Mouse (Mus musculus): Measurements from ENCODE around the gene Klhl2. TPM values are rescaled to one million over a fixed set of nuclear protein-coding genes. Genes with fewer than 3 reads are reported as not detected.
A peak's percentile ranks its signal among the peaks of the same experiment; 100 is the strongest.

Klhl2 gene
- polyA plus RNA-seq (2011; ENCODE audit: insufficient read depth, insufficient read length, low read depth, missing spikeins): 25.8 and 25.9 TPM in 2 replicates

DNA sequence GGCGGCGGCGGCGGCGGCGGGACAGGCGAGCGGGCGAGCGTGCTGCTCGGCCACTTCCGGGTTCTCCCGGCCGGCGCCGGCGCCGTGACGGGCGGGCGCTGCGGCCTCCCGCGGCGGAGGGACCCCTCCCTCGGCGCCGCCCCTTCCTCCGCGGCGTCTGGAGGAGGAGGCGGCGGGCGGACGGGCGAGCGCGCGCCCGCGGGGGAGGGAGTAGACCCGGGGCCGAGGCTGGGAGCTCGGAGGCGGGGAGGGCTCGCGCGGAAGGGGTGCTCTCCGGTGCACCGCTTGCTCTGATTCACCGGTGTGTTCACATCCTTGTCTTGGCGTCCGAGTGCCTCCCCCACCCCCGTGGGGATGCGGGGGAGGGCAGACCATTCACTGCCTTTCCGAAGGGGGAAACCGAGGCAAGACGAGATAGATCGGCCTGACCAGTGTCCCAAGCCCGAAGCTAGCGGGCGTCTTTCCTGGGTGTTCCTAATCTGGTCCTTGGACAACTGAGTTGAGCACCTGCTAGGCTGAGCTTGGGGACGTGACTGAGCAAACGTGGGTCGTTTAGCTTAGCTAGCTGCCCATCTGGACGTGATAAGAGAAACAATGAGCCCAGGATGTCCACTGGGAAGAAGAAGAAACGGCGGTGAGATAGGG, at the start of gene Klhl2:
TSS of gene Klhl2 (minus strand) at position 121 of the 645 bp plus-strand sequence.
- H3K27me3 ChIP-seq (ENCODE audit: control insufficient read depth, insufficient read depth, low read length, poor library complexity, severe bottlenecking): 0 out of 2 replicates have a peak, but pooled peaks cover 2% of the 10 kb centered on the region
- H3K4me1 ChIP-seq (ENCODE audit: control insufficient read depth, insufficient read depth, low read length): no peaks in the 10 kb centered on the region
- no peaks in the 10 kb centered on the region for H3K36me3 ChIP-seq (ENCODE audit: control insufficient read depth, insufficient read depth, low read length, poor library complexity, severe bottlenecking)
- peak within 1 kb of the TSS; percentile 98 for H3K4me3 ChIP-seq (ENCODE audit: low read depth, low read length)
- no peak within 1 kb of the TSS for H3K27ac ChIP-seq (ENCODE audit: insufficient read depth, low read length)
- H3K9ac ChIP-seq (ENCODE audit: low read depth, poor library complexity, severe bottlenecking): peak within 1 kb of the TSS; percentile 99
- TF ChIP-seq CTCF (IDR thresholded peaks at IDR 0.05; ENCODE audit: low read depth, low read length) (no peak), EP300 (IDR thresholded peaks at IDR 0.05; ENCODE audit: insufficient read depth, low read depth, low read length) (0 out of 2 replicates have a peak, but pooled peaks have one; percentile 6)
- no peaks in the 10 kb centered on the region for H3K9me3 ChIP-seq (replicated peaks; ENCODE audit: control insufficient read depth, insufficient read depth, low read length, poor library complexity, severe bottlenecking)

DNA sequence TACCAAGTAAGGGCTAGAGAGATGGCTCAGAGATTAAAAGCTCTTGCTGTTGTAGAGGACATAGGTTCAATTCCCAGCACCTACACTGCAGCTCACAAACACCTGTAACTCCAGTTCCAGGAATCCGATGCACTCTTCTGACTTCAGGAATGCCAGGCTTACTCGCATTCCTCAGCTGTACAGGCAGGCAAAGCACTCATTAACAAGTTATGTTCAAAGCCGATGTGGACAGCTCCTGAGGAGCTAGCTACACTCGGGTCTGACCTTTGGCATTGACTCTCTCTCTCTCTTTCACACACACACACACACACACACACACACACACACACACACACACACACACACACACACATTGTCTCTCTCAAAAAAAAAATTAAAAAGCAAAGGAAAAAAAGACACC, 48.9 kb upstream of the Klhl2 start:
- no peaks in the 10 kb centered on the region for H3K36me3 ChIP-seq (ENCODE audit: control insufficient read depth, insufficient read depth, low read length, poor library complexity, severe bottlenecking)
- no peaks in the 10 kb centered on the region for H3K9me3 ChIP-seq (replicated peaks; ENCODE audit: control insufficient read depth, insufficient read depth, low read length, poor library complexity, severe bottlenecking)
- no peaks in the 10 kb centered on the region for H3K27me3 ChIP-seq (ENCODE audit: control insufficient read depth, insufficient read depth, low read length, poor library complexity, severe bottlenecking)
- H3K27ac ChIP-seq (ENCODE audit: insufficient read depth, low read length): no peak overlapping the region
- TF ChIP-seq CTCF (IDR thresholded peaks at IDR 0.05; ENCODE audit: low read depth, low read length) (no peak), EP300 (IDR thresholded peaks at IDR 0.05; ENCODE audit: insufficient read depth, low read depth, low read length) (no peak), POLR2A (IDR thresholded peaks at IDR 0.05; ENCODE audit: insufficient read depth, low read length) (no peak)
- H3K9ac ChIP-seq (ENCODE audit: low read depth, poor library complexity, severe bottlenecking): no peak overlapping the region
- no peak overlapping the region for H3K4me3 ChIP-seq (ENCODE audit: low read depth, low read length)
- H3K4me1 ChIP-seq (ENCODE audit: control insufficient read depth, insufficient read depth, low read length): no peaks in the 10 kb centered on the region

DNA sequence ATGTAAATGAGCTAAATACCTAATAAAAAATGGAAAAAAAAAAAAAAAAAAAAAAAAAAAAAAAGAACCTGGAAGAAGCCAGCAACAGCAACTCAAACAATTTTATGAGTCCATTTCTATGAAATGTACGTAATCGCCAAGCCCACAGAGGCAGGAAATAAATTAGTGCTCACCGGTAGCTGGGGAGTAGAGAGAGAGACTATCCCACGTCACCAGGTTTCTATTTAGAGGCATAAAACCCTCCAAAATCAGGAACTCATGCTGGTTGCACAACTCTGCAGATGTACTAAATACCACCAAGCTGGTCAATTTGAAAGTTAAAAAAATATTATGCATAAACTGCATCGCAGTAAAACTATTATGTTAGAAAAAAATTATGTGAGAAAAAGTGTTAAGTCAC, 46.9 kb upstream of the Klhl2 start:
- Histone ChIP-seq H3K27ac (ENCODE audit: insufficient read depth, low read length) (no peak overlapping the region), H3K9ac (ENCODE audit: low read depth, poor library complexity, severe bottlenecking) (no peak overlapping the region), H3K9me3 (replicated peaks; ENCODE audit: control insufficient read depth, insufficient read depth, low read length, poor library complexity, severe bottlenecking) (no peaks in the 10 kb centered on the region), H3K27me3 (ENCODE audit: control insufficient read depth, insufficient read depth, low read length, poor library complexity, severe bottlenecking) (no peaks in the 10 kb centered on the region), H3K36me3 (ENCODE audit: control insufficient read depth, insufficient read depth, low read length, poor library complexity, severe bottlenecking) (no peaks in the 10 kb centered on the region), H3K4me3 (ENCODE audit: low read depth, low read length) (no peak overlapping the region), H3K4me1 (ENCODE audit: control insufficient read depth, insufficient read depth, low read length) (no peaks in the 10 kb centered on the region)
- TF ChIP-seq EP300 (IDR thresholded peaks at IDR 0.05; ENCODE audit: insufficient read depth, low read depth, low read length) (no peak), CTCF (IDR thresholded peaks at IDR 0.05; ENCODE audit: low read depth, low read length) (no peak), POLR2A (IDR thresholded peaks at IDR 0.05; ENCODE audit: insufficient read depth, low read length) (no peak)

DNA sequence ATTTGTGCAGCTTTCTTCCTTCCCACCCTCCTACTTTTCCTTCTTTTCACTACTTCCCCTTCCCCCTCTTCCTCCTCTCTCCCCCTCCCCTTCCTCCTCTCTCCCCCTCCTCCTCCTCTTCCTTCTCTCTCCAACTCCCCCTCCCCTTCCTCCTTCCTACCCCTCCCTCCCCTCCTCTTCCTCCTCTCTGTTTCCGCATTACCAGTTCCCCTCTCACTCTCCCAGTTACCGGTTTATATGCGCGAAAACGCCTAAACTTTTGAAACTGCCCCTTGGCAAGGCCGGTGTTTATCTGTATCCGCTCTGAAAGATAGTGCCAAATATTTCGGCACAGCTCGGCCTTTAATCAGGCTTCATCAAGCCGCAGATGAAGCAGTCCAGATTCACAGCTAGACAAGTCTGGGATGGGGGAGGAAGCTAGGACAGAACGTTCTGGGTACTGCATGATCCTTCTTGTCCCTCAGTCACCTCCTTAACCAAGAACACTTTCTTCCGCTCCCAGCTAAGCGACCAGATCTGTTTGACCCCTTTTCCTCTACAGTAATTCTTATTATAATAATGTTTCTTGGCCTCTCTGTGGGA, 30.9 kb upstream of the Klhl2 start:
- no peak for TF ChIP-seq CTCF (IDR thresholded peaks at IDR 0.05; ENCODE audit: low read depth, low read length)
- TF ChIP-seq POLR2A (IDR thresholded peaks at IDR 0.05; ENCODE audit: insufficient read depth, low read length): no peak
- no peak for TF ChIP-seq EP300 (IDR thresholded peaks at IDR 0.05; ENCODE audit: insufficient read depth, low read depth, low read length)
- no peaks in the 10 kb centered on the region for H3K4me1 ChIP-seq (ENCODE audit: control insufficient read depth, insufficient read depth, low read length)
- no peaks in the 10 kb centered on the region for H3K36me3 ChIP-seq (ENCODE audit: control insufficient read depth, insufficient read depth, low read length, poor library complexity, severe bottlenecking)
- no peaks in the 10 kb centered on the region for H3K9me3 ChIP-seq (replicated peaks; ENCODE audit: control insufficient read depth, insufficient read depth, low read length, poor library complexity, severe bottlenecking)
- no peak overlapping the region for H3K4me3 ChIP-seq (ENCODE audit: low read depth, low read length)
- H3K27me3 ChIP-seq (ENCODE audit: control insufficient read depth, insufficient read depth, low read length, poor library complexity, severe bottlenecking): no peaks in the 10 kb centered on the region
- H3K27ac ChIP-seq (ENCODE audit: insufficient read depth, low read length): no peak overlapping the region
- H3K9ac ChIP-seq (ENCODE audit: low read depth, poor library complexity, severe bottlenecking): no peak overlapping the region

DNA sequence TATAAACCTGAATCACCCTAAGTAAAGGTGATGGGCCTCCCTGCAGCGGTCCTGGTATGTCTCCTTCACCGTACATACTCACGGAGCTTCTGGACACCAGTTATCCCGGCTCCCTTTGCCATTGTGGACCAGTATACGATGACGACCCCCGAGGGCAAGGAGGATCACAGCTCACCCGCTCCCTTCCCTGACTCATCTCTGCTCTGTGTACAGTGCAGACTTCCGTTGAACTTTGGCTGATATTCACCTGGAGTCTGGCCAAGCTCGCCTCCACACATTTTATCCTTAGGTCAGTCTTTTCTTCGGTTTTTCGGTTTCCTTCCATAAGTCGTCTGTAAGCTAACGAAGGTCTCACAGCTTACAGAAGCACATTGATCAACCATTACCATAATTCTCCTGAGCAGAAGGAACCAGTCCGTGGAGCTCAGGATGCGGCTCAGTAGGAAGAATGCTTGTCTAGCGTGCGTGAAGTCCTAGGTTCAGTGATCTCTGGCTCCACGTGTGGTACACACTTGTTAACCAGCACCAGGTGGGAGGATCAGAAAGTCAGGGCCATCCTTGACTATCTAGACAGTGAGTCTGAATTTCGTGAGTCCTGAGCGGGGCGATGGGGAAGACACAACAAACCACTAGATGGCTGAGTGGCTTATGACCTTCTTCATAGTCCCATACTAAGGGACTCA, 28.0 kb upstream of the Klhl2 start:
- H3K9me3 ChIP-seq (replicated peaks; ENCODE audit: control insufficient read depth, insufficient read depth, low read length, poor library complexity, severe bottlenecking): no peaks in the 10 kb centered on the region

More for the DNA sequence above, 28.0 kb upstream of the Klhl2 start:
- Histone ChIP-seq H3K36me3 (ENCODE audit: control insufficient read depth, insufficient read depth, low read length, poor library complexity, severe bottlenecking) (no peaks in the 10 kb centered on the region), H3K4me1 (ENCODE audit: control insufficient read depth, insufficient read depth, low read length) (no peaks in the 10 kb centered on the region), H3K4me3 (ENCODE audit: low read depth, low read length) (no peak overlapping the region), H3K27me3 (ENCODE audit: control insufficient read depth, insufficient read depth, low read length, poor library complexity, severe bottlenecking) (no peaks in the 10 kb centered on the region), H3K9ac (ENCODE audit: low read depth, poor library complexity, severe bottlenecking) (no peak overlapping the region), H3K27ac (ENCODE audit: insufficient read depth, low read length) (no peak overlapping the region)
- no peak for TF ChIP-seq POLR2A (IDR thresholded peaks at IDR 0.05; ENCODE audit: insufficient read depth, low read length)
- no peak for TF ChIP-seq CTCF (IDR thresholded peaks at IDR 0.05; ENCODE audit: low read depth, low read length)
- no peak for TF ChIP-seq EP300 (IDR thresholded peaks at IDR 0.05; ENCODE audit: insufficient read depth, low read depth, low read length)

Measured in ES-Bruce4 (cell line).